Mouse (Mus musculus) liver, postnatal 0 days (tissue): ENCODE results near the gene Smarca4.

Experiments used
- CTCF ChIP-seq: sonication (generic); IDR thresholded peaks from 2 replicates; pipeline ENCODE4 v1.5.1; 2016; ENCODE audit warnings: antibody characterized with exemption, low read depth
- EP300 ChIP-seq: IDR thresholded peaks from 2 replicates; pipeline ENCODE4 v1.6.1; 2016; ENCODE audit warnings: antibody characterized with exemption, low read depth, mild to moderate bottlenecking

DNA sequence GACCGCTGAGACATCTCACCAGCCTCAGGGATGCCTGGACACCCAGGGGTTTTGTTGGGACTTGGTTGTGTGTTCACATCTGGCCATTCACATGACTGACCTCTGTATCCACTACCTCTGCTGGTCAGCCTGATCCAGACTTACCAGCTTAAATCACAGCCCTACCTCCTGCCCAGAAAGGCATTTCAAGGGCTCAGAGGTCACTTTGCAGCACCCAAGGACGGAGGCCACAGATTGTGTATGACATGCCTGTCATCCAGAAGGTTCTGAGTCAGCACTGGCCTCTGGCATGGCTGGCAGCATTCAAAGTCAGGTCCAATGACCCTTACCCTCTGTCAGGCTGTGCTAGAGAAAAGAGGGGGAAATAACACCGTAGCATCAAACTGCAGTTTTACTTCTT is 74.1 kb downstream of the Smarca4 start:
- TF ChIP-seq CTCF (no peak), EP300 (no peak)
